10 mouse cellular contexts compared by ENCODE assay signal in the genomic region with DNA sequence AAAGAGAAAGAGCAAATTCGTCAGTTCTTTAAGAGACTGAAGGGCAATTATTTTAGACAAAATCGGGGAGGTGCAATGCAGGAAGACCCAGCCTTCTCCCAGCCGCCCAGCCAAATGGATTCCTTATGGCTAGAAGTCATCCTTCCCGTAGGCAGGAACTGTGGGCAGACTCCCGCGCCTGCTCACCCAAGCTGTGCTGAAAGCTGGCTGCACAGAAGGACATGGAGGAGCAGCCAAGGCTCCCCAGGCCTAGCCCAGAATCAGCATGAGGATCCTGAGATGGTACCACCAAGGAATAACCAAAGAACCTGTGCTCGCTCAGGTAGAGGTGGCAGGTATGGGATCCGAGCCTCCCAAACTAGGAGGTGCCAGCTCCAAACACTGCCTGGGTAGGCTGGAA. TPM values are rescaled to one million over a fixed set of nuclear protein-coding genes. Genes with fewer than 3 reads are reported as not detected.
DNase-seq lines count a peak whose midpoint lies in the region; ATAC-seq and TF ChIP-seq lines count a peak whose summit lies in the region.
"Had no signal": no experiment of that assay in that cellular context is flagged by ENCODE, and none has a peak within 500 bp of the region (broad histone marks: within the 10 kb centered on the region; RNA-seq: fewer than 3 reads in every experiment).

No protein-coding gene starts in this region.

- H3K9me3 ChIP-seq in hindbrain, embryonic 15.5 days: no peaks in the 10 kb centered on the region
- H3K9me3 ChIP-seq in hindbrain, embryonic 10.5 days: no peaks in the 10 kb centered on the region
- H3K9me3 ChIP-seq in stomach, embryonic 15.5 days: no peaks in the 10 kb centered on the region
- H3K9me3 ChIP-seq in stomach, postnatal 0 days (ENCODE audit: control insufficient read depth, low read length): no peaks in the 10 kb centered on the region

- TF ChIP-seq EP300 in stomach, postnatal 0 days (optimal IDR thresholded peaks at IDR 0.05): no peak

- H3K36me3 ChIP-seq in hindbrain, embryonic 15.5 days: no peaks in the 10 kb centered on the region
- no peaks in the 10 kb centered on the region for H3K36me3 ChIP-seq in hindbrain, embryonic 10.5 days
- no peaks in the 10 kb centered on the region for H3K36me3 ChIP-seq in stomach, embryonic 15.5 days
- no peaks in the 10 kb centered on the region for H3K36me3 ChIP-seq in stomach, postnatal 0 days (ENCODE audit: control insufficient read depth, insufficient read depth, low read length)
- H3K36me3 ChIP-seq in small intestine, adult 2 months (ENCODE audit: control insufficient read depth, insufficient read depth, low read length): peaks cover 3% of the 10 kb centered on the region

- no peak overlapping the region for H3K27ac ChIP-seq in hindbrain, embryonic 15.5 days (replicated peaks)
- H3K27ac ChIP-seq in hindbrain, embryonic 10.5 days: no peak overlapping the region
- no peak overlapping the region for H3K27ac ChIP-seq in stomach, embryonic 15.5 days
- no peak overlapping the region for H3K27ac ChIP-seq in stomach, postnatal 0 days (replicated peaks)
- peak overlapping the region; percentile 83 for H3K27ac ChIP-seq in small intestine, adult 2 months (ENCODE audit: insufficient read depth, low read depth, low read length)

- H3K27me3 ChIP-seq in hindbrain, embryonic 15.5 days: peaks cover 36% of the 10 kb centered on the region
- peaks cover 70% of the 10 kb centered on the region for H3K27me3 ChIP-seq in hindbrain, embryonic 10.5 days (ENCODE audit: insufficient read depth, poor library complexity, severe bottlenecking)
- H3K27me3 ChIP-seq in stomach, embryonic 15.5 days (replicated peaks): peaks cover 34% of the 10 kb centered on the region
- no peaks in the 10 kb centered on the region for H3K27me3 ChIP-seq in stomach, postnatal 0 days (ENCODE audit: control insufficient read depth, insufficient read depth, low read length)
- H3K27me3 ChIP-seq in small intestine, adult 2 months (ENCODE audit: control insufficient read depth, insufficient read depth, low read length): no peaks in the 10 kb centered on the region

- peak overlapping the region; percentile 71 for H3K4me2 ChIP-seq in hindbrain, embryonic 15.5 days
- H3K4me2 ChIP-seq in stomach, embryonic 15.5 days: peak overlapping the region; percentile 98
- H3K4me2 ChIP-seq in stomach, postnatal 0 days (replicated peaks; ENCODE audit: low read depth): no peak overlapping the region

- peaks cover 15% of the 10 kb centered on the region for H3K4me1 ChIP-seq in hindbrain, embryonic 15.5 days (replicated peaks)
- peaks cover 23% of the 10 kb centered on the region for H3K4me1 ChIP-seq in hindbrain, embryonic 10.5 days (replicated peaks)
- peaks cover 5% of the 10 kb centered on the region for H3K4me1 ChIP-seq in stomach, embryonic 15.5 days
- no peaks in the 10 kb centered on the region for H3K4me1 ChIP-seq in stomach, postnatal 0 days (replicated peaks; ENCODE audit: control insufficient read depth, insufficient read depth)
- peaks cover 23% of the 10 kb centered on the region; the same call in 1 of the 2 replicates for H3K4me1 ChIP-seq in small intestine, adult 2 months (ENCODE audit: control insufficient read depth, insufficient read depth, insufficient read length, low read length)

- intact Hi-C loops in gastrocnemius, postnatal 14 days (cut with DNase I; ENCODE audit: low total_unique reads): no loop called here

- 68% methylated on average over 8 of the region's 8 CpGs for WGBS in hindbrain, embryonic 15.5 days
- 64% methylated on average over 8 of the region's 8 CpGs for WGBS in hindbrain, embryonic 10.5 days
- 63% methylated on average over 8 of the region's 8 CpGs for WGBS in stomach, embryonic 15.5 days
- WGBS in stomach, postnatal 0 days: 62% methylated on average over 8 of the region's 8 CpGs
- WGBS in small intestine, adult 2 months: 28% methylated on average over 8 of the region's 8 CpGs

- H3K4me3 ChIP-seq in hindbrain, embryonic 15.5 days: peak overlapping the region; percentile 54
- H3K4me3 ChIP-seq in hindbrain, embryonic 10.5 days: no peak overlapping the region
- H3K4me3 ChIP-seq in stomach, embryonic 15.5 days (replicated peaks): no peak overlapping the region
- no peak overlapping the region for H3K4me3 ChIP-seq in stomach, postnatal 0 days (ENCODE audit: low read depth, low read length)
- peak overlapping the region; percentile 61 for H3K4me3 ChIP-seq in small intestine, adult 2 months (ENCODE audit: low read depth, low read length)

- no peak for TF ChIP-seq POLR2A in small intestine, adult 2 months (IDR thresholded peaks at IDR 0.05; ENCODE audit: low read depth, low read length)

- H3K9ac ChIP-seq in hindbrain, embryonic 15.5 days: no peak overlapping the region
- no peak overlapping the region for H3K9ac ChIP-seq in stomach, embryonic 15.5 days
- H3K9ac ChIP-seq in stomach, postnatal 0 days (ENCODE audit: low read length): no peak overlapping the region

- TF ChIP-seq CTCF in stomach, postnatal 0 days (IDR thresholded peaks at IDR 0.05; ENCODE audit: low read depth): no peak
- no peak for TF ChIP-seq CTCF in small intestine, adult 2 months (IDR thresholded peaks at IDR 0.05; ENCODE audit: extremely low read depth, insufficient read length, insufficient replicate concordance, low read depth, low read length)

- ATAC-seq in hindbrain, embryonic 15.5 days (ENCODE audit: low FRiP score, low read depth): no peak
- ATAC-seq in stomach, embryonic 15.5 days (ENCODE audit: insufficient read depth, low FRiP score, low read depth): no peak
- ATAC-seq in stomach, postnatal 0 days (ENCODE audit: low FRiP score, low TSS enrichment): no peak

- DNase-seq in hindbrain, embryonic 10.5 days (ENCODE audit: low spot score): no peak
- DNase-seq in stomach, postnatal 0 days (ENCODE audit: low spot score): no peak
- DNase-seq in layer of hippocampus, postnatal 10 days (ENCODE audit: low spot score in 2 of 2): peak; percentile 36 to 50
- no peak for DNase-seq in ovary, postnatal 36 days (ENCODE audit: low spot score)
- no peak for DNase-seq in gastrocnemius, postnatal 14 days
- DNase-seq: heart, postnatal 4 days; lung, adult 2 months had no signal

RNA-seq across cellular contexts. Expression of a gene that starts 1.7 kb away (rescaled TPM):
- 22.7 and 25.9 TPM in 2 replicates for polyA plus RNA-seq in hindbrain, embryonic 15.5 days (2015; fragmentation: Nextera tagmentation; extraction: Ambion mirVana)
- polyA plus RNA-seq in hindbrain, embryonic 10.5 days (2016; fragmentation: Nextera tagmentation; extraction: Ambion mirVana): 2.6 and 4.4 TPM in 2 replicates
- polyA plus RNA-seq in stomach, embryonic 15.5 days (2015; fragmentation: Nextera tagmentation; extraction: Ambion mirVana): 14.8 and 19.8 TPM in 2 replicates
- polyA plus RNA-seq in stomach, postnatal 0 days (2015; fragmentation: Nextera tagmentation; extraction: Ambion mirVana): 7.7 and 8.3 TPM in 2 replicates
- total RNA-seq in layer of hippocampus, postnatal 10 days (2021): 100 to 1,000 TPM in 1 of 2 experiments, 10 to 100 TPM in 1; 86.6 to 108 TPM
- 57.9 and 89.2 TPM in 2 replicates for polyA plus RNA-seq in small intestine, adult 2 months (2012; rRNA removed)
- under 1 TPM in 1 of 2 experiments, not detected in 1; 0.39 TPM for total RNA-seq in gastrocnemius, postnatal 14 days (2021)

RNA-seq across cellular contexts. Expression of a gene that starts 37.7 kb away (rescaled TPM):
- 12.3 and 12.5 TPM in 2 replicates for polyA plus RNA-seq in hindbrain, embryonic 15.5 days (2015; fragmentation: Nextera tagmentation; extraction: Ambion mirVana)
- polyA plus RNA-seq in hindbrain, embryonic 10.5 days (2016; fragmentation: Nextera tagmentation; extraction: Ambion mirVana): 18.0 and 19.6 TPM in 2 replicates
- 19.8 and 21.0 TPM in 2 replicates for polyA plus RNA-seq in stomach, embryonic 15.5 days (2015; fragmentation: Nextera tagmentation; extraction: Ambion mirVana)
- polyA plus RNA-seq in stomach, postnatal 0 days (2015; fragmentation: Nextera tagmentation; extraction: Ambion mirVana): 11.4 and 11.9 TPM in 2 replicates
- total RNA-seq in layer of hippocampus, postnatal 10 days (2021): 1 to 10 TPM; 8.1 to 8.2 TPM
- 2.7 and 3.7 TPM in 2 replicates for polyA plus RNA-seq in small intestine, adult 2 months (2012; rRNA removed)
- total RNA-seq in gastrocnemius, postnatal 14 days (2021): 10 to 100 TPM; 12.7 to 13.9 TPM

RNA-seq across cellular contexts. Expression of a gene that starts 58.9 kb away (rescaled TPM):
- 459 and 497 TPM in 2 replicates for polyA plus RNA-seq in hindbrain, embryonic 15.5 days (2015; fragmentation: Nextera tagmentation; extraction: Ambion mirVana)
- polyA plus RNA-seq in hindbrain, embryonic 10.5 days (2016; fragmentation: Nextera tagmentation; extraction: Ambion mirVana): 453 and 461 TPM in 2 replicates
- polyA plus RNA-seq in stomach, embryonic 15.5 days (2015; fragmentation: Nextera tagmentation; extraction: Ambion mirVana): 541 and 546 TPM in 2 replicates
- polyA plus RNA-seq in stomach, postnatal 0 days (2015; fragmentation: Nextera tagmentation; extraction: Ambion mirVana): 571 and 591 TPM in 2 replicates
- total RNA-seq in layer of hippocampus, postnatal 10 days (2021): 100 to 1,000 TPM; 402 to 460 TPM
- polyA plus RNA-seq in small intestine, adult 2 months (2012; rRNA removed): 45.6 and 60.5 TPM in 2 replicates
- 100 to 1,000 TPM; 876 to 989 TPM for total RNA-seq in gastrocnemius, postnatal 14 days (2021)

RNA-seq across cellular contexts. Expression of a gene that starts 59.1 kb away (rescaled TPM):
- polyA plus RNA-seq in hindbrain, embryonic 15.5 days (2015; fragmentation: Nextera tagmentation; extraction: Ambion mirVana): 74.3 and 77.3 TPM in 2 replicates
- 68.2 and 78.6 TPM in 2 replicates for polyA plus RNA-seq in hindbrain, embryonic 10.5 days (2016; fragmentation: Nextera tagmentation; extraction: Ambion mirVana)
- polyA plus RNA-seq in stomach, embryonic 15.5 days (2015; fragmentation: Nextera tagmentation; extraction: Ambion mirVana): 65.3 and 68.0 TPM in 2 replicates
- polyA plus RNA-seq in stomach, postnatal 0 days (2015; fragmentation: Nextera tagmentation; extraction: Ambion mirVana): 37.4 and 41.1 TPM in 2 replicates
- total RNA-seq in layer of hippocampus, postnatal 10 days (2021): 10 to 100 TPM; 51.9 to 52.8 TPM
- polyA plus RNA-seq in small intestine, adult 2 months (2012; rRNA removed): 43.2 and 64.7 TPM in 2 replicates
- 10 to 100 TPM; 19.0 to 25.0 TPM for total RNA-seq in gastrocnemius, postnatal 14 days (2021)

Comparison
In these comparisons a context has a peak if more than half of its experiments do, and no peak if none do; other contexts are left out.
1. H3K4me3 ChIP-seq: peak in hindbrain, embryonic 15.5 days (single experiment) and small intestine, adult 2 months (single experiment); none in hindbrain, embryonic 10.5 days (single experiment), stomach, embryonic 15.5 days (single experiment) and stomach, postnatal 0 days (single experiment).
2. DNase-seq: peak in layer of hippocampus, postnatal 10 days (2 of 2); none in hindbrain, embryonic 10.5 days (single experiment), stomach, postnatal 0 days (single experiment), ovary, postnatal 36 days (single experiment) and gastrocnemius, postnatal 14 days (single experiment).